Mouse (Mus musculus): Measurements from ENCODE around the gene Eif5a. TPM values are rescaled to one million over a fixed set of nuclear protein-coding genes. Genes with fewer than 3 reads are reported as not detected.
"Not testable (repeated sequence)": the region's sequence is repeated elsewhere in the genome, so short reads cannot be mapped to it uniquely, and the experiment has no call there.

The Eif5a gene
- polyA plus RNA-seq, 1 experiment from 2014 or later = 1,562 TPM

DNA sequence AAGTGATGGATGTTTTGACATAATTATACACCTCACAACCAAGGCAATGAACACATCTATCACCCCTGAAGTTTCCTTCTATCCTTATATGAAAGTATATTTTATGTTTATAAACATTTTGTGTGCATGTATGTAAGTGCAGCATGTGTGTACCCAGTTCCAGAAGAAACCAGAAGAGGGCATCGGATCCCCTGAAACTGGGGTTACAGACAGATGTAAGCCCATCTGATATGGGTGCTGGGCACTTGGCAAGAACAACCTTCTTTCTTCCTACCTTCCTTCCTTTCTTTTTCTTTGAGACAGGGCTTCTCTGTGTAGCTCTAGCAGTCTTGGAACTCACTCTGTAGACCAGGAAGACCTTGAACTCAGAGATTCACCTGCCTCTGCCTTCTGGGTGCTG, 34.5 kb upstream of the Eif5a start:
- H3K4me3 ChIP-seq = no peak overlapping the region
- no peaks in the 10 kb centered on the region for H3K36me3 ChIP-seq
- no peaks in the 10 kb centered on the region for H3K9me3 ChIP-seq
- no peak for ATAC-seq (ENCODE audit: low FRiP score, low read depth)
- H3K4me2 ChIP-seq (replicated peaks) = no peak overlapping the region
- peaks cover 27% of the 10 kb centered on the region for H3K27me3 ChIP-seq
- H3K4me1 ChIP-seq = no peaks in the 10 kb centered on the region
- H3K27ac ChIP-seq = no peak overlapping the region
- H3K9ac ChIP-seq = no peak overlapping the region
- 79% methylated on average over 1 of the region's 1 CpGs for WGBS

GRCm38 (mm10) chr11:69955618-69956017, 33.9 kb upstream of the Eif5a start:
- not testable (repeated sequence) for H3K9ac ChIP-seq; H3K27ac ChIP-seq; H3K36me3 ChIP-seq; ATAC-seq (ENCODE audit: low FRiP score, low read depth); H3K4me2 ChIP-seq (replicated peaks); H3K4me3 ChIP-seq; H3K9me3 ChIP-seq; H3K4me1 ChIP-seq
- WGBS = 79% methylated on average over 4 of the region's 4 CpGs
- H3K27me3 ChIP-seq = peaks cover 26% of the 10 kb centered on the region

- Histone ChIP-seq H3K27ac (no peak overlapping the region), H3K36me3 (no peaks in the 10 kb centered on the region), H3K4me2 (replicated peaks) (no peak overlapping the region), H3K4me1 (peaks cover 4% of the 10 kb centered on the region; the same call in 1 of the 2 replicates), H3K4me3 (no peak overlapping the region), H3K9ac (no peak overlapping the region), H3K27me3 (peaks cover 13% of the 10 kb centered on the region; the same call in 1 of the 2 replicates), H3K9me3 (no peaks in the 10 kb centered on the region)
- WGBS = 65% methylated on average over 11 of the region's 11 CpGs
- no peak for ATAC-seq (ENCODE audit: low FRiP score, low read depth)
These were observed 31.6 kb upstream of the Eif5a start for GRCm38 (mm10) chr11:69953267-69953915.

DNA sequence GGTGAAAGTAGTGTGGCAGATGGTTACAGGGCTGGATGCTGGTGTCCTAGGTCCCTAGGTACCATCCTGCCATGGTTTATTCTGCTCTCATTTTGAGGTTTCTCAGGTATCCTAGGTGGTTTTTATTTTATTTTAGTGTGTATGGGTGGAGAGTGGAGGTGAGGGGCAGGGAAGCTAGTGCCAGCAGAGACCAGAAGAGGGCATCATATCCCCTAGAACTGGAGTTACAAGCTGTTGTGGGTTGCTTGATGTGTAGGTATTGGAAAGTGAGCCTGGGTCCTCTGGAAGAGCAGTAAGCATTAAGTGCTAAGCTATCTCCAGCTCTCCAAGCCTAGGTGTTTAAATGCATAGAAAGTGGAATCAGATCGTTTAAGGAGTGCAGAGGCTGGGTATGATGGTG, 30.5 kb upstream of the Eif5a start:
- Histone ChIP-seq H3K4me1 (peaks cover 9% of the 10 kb centered on the region), H3K9me3 (no peaks in the 10 kb centered on the region), H3K9ac (no peak overlapping the region), H3K27me3 (peaks cover 13% of the 10 kb centered on the region; the same call in 1 of the 2 replicates), H3K4me3 (no peak overlapping the region), H3K4me2 (replicated peaks) (no peak overlapping the region), H3K27ac (no peak overlapping the region), H3K36me3 (no peaks in the 10 kb centered on the region)
- ATAC-seq (ENCODE audit: low FRiP score, low read depth) = no peak
- WGBS = 40% methylated on average over 1 of the region's 1 CpGs

- no peak overlapping the region for H3K9ac ChIP-seq
- peaks cover 1% of the 10 kb centered on the region; the same call in 1 of the 2 replicates for H3K36me3 ChIP-seq
- no peak overlapping the region for H3K27ac ChIP-seq
- H3K4me3 ChIP-seq = no peak overlapping the region
- H3K4me2 ChIP-seq (replicated peaks) = no peak overlapping the region
- H3K27me3 ChIP-seq = peaks cover 13% of the 10 kb centered on the region; the same call in 1 of the 2 replicates
- no peak for ATAC-seq (ENCODE audit: low FRiP score, low read depth)
- no peaks in the 10 kb centered on the region for H3K9me3 ChIP-seq
- peaks cover 23% of the 10 kb centered on the region for H3K4me1 ChIP-seq
- WGBS = 46% methylated on average over 4 of the region's 4 CpGs
These were observed 29.2 kb upstream of the Eif5a start for GRCm38 (mm10) chr11:69950807-69951459.

DNA sequence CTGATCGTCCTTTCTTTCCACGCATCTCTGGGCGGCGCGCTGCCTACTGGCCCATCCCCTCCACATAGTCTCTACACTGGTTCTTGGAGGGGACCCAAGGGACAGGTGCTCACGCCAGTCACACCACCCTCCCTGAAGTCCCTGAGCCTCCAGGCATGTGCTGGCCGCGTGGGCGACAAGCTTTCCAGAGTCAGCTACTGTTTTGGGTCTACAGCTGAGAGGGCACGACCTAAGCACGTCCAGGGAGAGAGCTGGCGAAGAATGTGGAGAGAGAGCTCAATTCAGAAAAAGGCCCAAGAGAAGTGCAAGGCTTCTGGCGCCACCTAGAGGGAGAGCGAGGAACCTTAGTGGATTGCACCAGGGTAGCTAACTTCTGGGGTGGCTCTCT, 27.0 kb upstream of the Eif5a start:
- Histone ChIP-seq H3K4me2 (replicated peaks) (peak overlapping the region; percentile 83), H3K4me1 (peaks cover 26% of the 10 kb centered on the region), H3K4me3 (peak overlapping the region; percentile 61), H3K9ac (peak overlapping the region; percentile 73), H3K27me3 (peaks cover 13% of the 10 kb centered on the region; the same call in 1 of the 2 replicates), H3K36me3 (peaks cover 23% of the 10 kb centered on the region), H3K9me3 (no peaks in the 10 kb centered on the region), H3K27ac (peak overlapping the region; percentile 94)
- WGBS = 0% methylated on average over 14 of the region's 14 CpGs
- peak; percentile 57 for ATAC-seq (ENCODE audit: low FRiP score, low read depth)

DNA sequence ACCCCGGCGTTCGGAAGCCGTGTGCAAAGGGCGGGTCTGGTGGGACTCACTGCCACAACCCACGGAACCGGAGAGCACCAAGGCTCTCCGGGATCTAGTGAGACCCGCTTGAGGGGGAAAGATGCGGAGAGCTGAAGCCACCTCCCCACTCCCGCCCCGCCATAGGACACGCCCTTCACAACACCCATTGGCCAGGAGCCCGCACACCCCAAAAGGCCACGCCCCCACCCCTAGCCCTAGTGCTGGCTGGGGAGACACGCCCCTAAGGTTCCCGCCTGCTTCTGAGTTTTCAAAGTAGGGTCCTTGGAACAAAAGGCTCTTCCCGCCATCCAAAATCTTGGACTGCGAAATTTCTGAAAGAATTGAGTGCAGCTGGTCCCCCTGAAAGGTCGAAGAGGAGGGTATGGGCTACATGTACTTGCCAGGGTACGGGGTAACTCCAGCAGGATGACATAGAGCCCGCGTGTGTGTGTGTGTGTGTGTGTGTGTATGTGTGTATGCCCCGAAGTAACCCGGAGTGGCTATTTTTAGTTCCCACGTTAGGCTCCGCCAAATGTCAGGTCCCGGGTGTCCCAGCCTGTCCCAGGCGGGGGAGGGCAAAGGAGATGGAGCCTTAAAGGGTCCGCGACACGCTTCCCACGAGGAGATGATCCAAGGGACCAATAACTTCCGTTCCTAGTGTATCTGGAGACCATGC, 26.5 kb upstream of the Eif5a start, which contains the start of gene Slc2a4:
Gene Slc2a4 (minus strand): TSS at position 123 of the 697 bp plus-strand sequence.
- Histone ChIP-seq H3K36me3 (peaks cover 28% of the 10 kb centered on the region), H3K27me3 (peaks cover 13% of the 10 kb centered on the region; the same call in 1 of the 2 replicates), H3K9me3 (no peaks in the 10 kb centered on the region), H3K27ac (peak within 1 kb of the TSS; percentile 94), H3K9ac (peak within 1 kb of the TSS; percentile 73), H3K4me3 (peak within 1 kb of the TSS; percentile 61), H3K4me1 (peaks cover 26% of the 10 kb centered on the region), H3K4me2 (replicated peaks) (peak within 1 kb of the TSS; percentile 83)
- peak; percentile 94 for ATAC-seq (ENCODE audit: low FRiP score, low read depth)
- under 1% methylated on average over 34 of the region's 34 CpGs for WGBS

- H3K27me3 ChIP-seq = peaks cover 10% of the 10 kb centered on the region; the same call in 1 of the 2 replicates
- peak overlapping the region; percentile 70 for H3K9ac ChIP-seq
- peaks cover 26% of the 10 kb centered on the region for H3K4me1 ChIP-seq
- H3K4me3 ChIP-seq = peak overlapping the region; percentile 61
- peak overlapping the region; percentile 83 for H3K4me2 ChIP-seq (replicated peaks)
- no peaks in the 10 kb centered on the region for H3K9me3 ChIP-seq
- WGBS = 2% methylated on average over 29 of the region's 29 CpGs
- peak overlapping the region; percentile 91 for H3K27ac ChIP-seq
- ATAC-seq (ENCODE audit: low FRiP score, low read depth) = peak; percentile 57
- H3K36me3 ChIP-seq = peaks cover 35% of the 10 kb centered on the region
These were observed 25.7 kb upstream of the Eif5a start for GRCm38 (mm10) chr11:69947337-69948065.

DNA sequence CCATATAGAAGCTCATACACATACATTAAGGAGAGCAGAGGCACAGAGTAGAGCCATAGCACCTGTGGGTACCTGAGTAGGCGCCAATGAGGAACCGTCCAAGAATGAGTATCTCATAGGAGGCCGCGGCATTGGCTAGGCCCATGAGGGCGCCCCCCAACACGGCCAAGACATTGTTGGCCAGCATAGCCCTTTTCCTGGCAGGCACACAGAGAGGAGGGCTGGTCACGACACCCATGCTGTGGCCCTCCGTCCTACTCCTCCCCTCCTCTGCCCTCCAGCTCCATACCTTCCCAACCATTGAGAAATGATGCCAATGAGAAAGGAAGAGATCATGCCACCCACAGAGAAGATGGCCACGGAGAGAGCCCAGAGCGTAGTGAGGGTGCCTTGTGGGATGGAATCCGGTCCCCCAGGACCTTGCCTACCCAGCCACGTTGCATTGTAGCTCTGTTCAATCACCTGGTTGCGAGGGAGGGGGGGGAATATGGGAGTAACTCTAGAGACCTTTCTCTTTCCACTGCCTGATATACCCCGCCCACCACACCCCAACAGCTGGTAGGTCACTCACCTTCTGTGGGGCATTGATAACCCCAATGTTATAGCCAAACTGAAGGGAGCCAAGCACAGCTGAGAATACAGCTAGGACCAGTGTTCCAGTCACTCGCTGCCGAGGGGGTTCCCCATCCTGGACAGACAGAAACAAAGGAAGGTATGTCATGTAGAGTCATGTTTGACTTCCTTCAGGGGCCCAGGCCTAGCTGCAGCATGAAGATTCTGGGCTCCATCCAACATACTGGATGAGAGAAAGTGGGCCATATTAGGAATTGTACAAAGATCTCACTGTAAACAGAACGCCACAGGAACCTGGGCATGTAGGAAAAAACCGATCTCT, 24.5 kb upstream of the Eif5a start:
- H3K4me1 ChIP-seq = peaks cover 26% of the 10 kb centered on the region
- H3K27ac ChIP-seq = peak overlapping the region; percentile 91; the same call in 1 of the 2 replicates
- ATAC-seq (ENCODE audit: low FRiP score, low read depth) = no peak
- 91% methylated on average over 18 of the region's 18 CpGs for WGBS
- H3K4me3 ChIP-seq = peak overlapping the region; percentile 61
- peak overlapping the region; percentile 83 for H3K4me2 ChIP-seq (replicated peaks)
- peaks cover 46% of the 10 kb centered on the region for H3K36me3 ChIP-seq
- H3K9ac ChIP-seq = peak overlapping the region; percentile 70
- H3K27me3 ChIP-seq = 0 out of 2 replicates have a peak, but pooled peaks cover 5% of the 10 kb centered on the region
- H3K9me3 ChIP-seq = no peaks in the 10 kb centered on the region

DNA sequence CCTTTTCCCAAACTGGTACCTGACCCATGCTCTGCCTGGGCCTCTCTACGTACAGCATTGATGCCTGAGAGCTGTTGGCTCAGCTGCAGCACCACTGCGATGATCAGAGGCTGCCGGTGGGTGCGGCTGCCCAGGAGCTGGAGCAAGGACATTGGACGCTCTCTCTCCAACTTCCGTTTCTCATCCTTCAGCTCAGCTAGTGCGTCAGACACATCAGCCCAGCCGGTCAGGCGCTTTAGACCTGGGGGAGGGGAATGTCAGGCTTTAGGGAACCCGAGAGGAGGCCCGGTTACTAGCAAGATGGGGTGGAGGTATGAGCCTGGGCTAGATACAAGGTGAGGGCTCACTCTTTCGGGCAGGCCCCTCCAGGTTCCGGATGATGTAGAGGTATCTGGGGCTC, 23.5 kb upstream of the Eif5a start:
- H3K36me3 ChIP-seq = peaks cover 46% of the 10 kb centered on the region
- no peak overlapping the region for H3K4me3 ChIP-seq
- peaks cover 26% of the 10 kb centered on the region for H3K4me1 ChIP-seq
- H3K9ac ChIP-seq = no peak overlapping the region
- no peaks in the 10 kb centered on the region for H3K27me3 ChIP-seq
- ATAC-seq (ENCODE audit: low FRiP score, low read depth) = no peak
- no peaks in the 10 kb centered on the region for H3K9me3 ChIP-seq
- H3K4me2 ChIP-seq (replicated peaks) = no peak overlapping the region
- no peak overlapping the region for H3K27ac ChIP-seq
- WGBS = 82% methylated on average over 13 of the region's 13 CpGs

GRCm38 (mm10) chr11:69940962-69941361, 19.2 kb upstream of the Eif5a start:
- Histone ChIP-seq H3K4me2 (replicated peaks) (no peak overlapping the region), H3K27me3 (peaks cover 14% of the 10 kb centered on the region), H3K4me1 (peaks cover 37% of the 10 kb centered on the region), H3K9ac (no peak overlapping the region), H3K27ac (no peak overlapping the region), H3K4me3 (no peak overlapping the region), H3K9me3 (no peaks in the 10 kb centered on the region), H3K36me3 (peaks cover 45% of the 10 kb centered on the region)
- no peak for ATAC-seq (ENCODE audit: low FRiP score, low read depth)
- 72% methylated on average over 4 of the region's 4 CpGs for WGBS

Data from limb, embryonic 13.5 days (tissue).